Mouse (Mus musculus) G1E (cell line): Measurements from ENCODE around the gene Prss50. TPM values are rescaled to one million over a fixed set of nuclear protein-coding genes. Genes with fewer than 3 reads are reported as not detected.

Experiments
- ATAC-seq: 2 replicates; pipeline ENCODE4 v1.8.0; 2016; ENCODE audit warnings: mild to moderate bottlenecking; ENCODE audit not compliant: insufficient number of reproducible peaks, poor library complexity, low FRiP score, severe bottlenecking; ENCODE audit errors: extremely low read depth
- DNase-seq: peaks from one replicate; pipeline ENCODE4 v3.0.0; 2012; ENCODE audit warnings: low spot score
- H3K27me3 ChIP-seq: 2 replicates; pipeline ENCODE4 v1.6.1; 2012; ENCODE audit warnings: mild to moderate bottlenecking, low read length, inconsistent platforms; ENCODE audit not compliant: insufficient read depth
- H3K36me3 ChIP-seq: replicated peaks from 2 replicates; pipeline ENCODE3; 2012; ENCODE audit warnings: mild to moderate bottlenecking, inconsistent platforms
- H3K4me1 ChIP-seq: 2 replicates; pipeline ENCODE4 v1.6.1; 2012; ENCODE audit warnings: low read depth, low read length, inconsistent platforms, mixed read lengths; ENCODE audit not compliant: insufficient read depth
- H3K4me3 ChIP-seq: 2 replicates; pipeline ENCODE4 v1.5.1; 2012; ENCODE audit warnings: low read depth, mild to moderate bottlenecking, inconsistent platforms, low read length, moderate library complexity, mixed read lengths
- H3K9me3 ChIP-seq: replicated peaks from 2 replicates; pipeline ENCODE4 v1.6.1; 2012; ENCODE audit warnings: inconsistent platforms
- CTCF ChIP-seq: IDR thresholded peaks from 2 replicates; pipeline ENCODE4 v1.5.1; 2012; ENCODE audit warnings: low read depth, low read length, inconsistent platforms, mixed read lengths
- GATA1 ChIP-seq: IDR thresholded peaks from 2 replicates; pipeline ENCODE4 v1.6.1; 2012; ENCODE audit warnings: borderline replicate concordance, low read length, inconsistent platforms, mixed read lengths
- GATA2 ChIP-seq: IDR thresholded peaks from 2 replicates; pipeline ENCODE4 v1.6.1; 2012; ENCODE audit warnings: low read depth, low read length, inconsistent platforms, borderline replicate concordance
- POLR2AphosphoS5 ChIP-seq: IDR thresholded peaks from 2 replicates; pipeline ENCODE4 v1.6.1; 2012; ENCODE audit warnings: low read depth, low read length, inconsistent platforms; ENCODE audit not compliant: insufficient replicate concordance
- TAL1 ChIP-seq: conservative IDR thresholded peaks from 2 replicates; pipeline ENCODE4 v1.6.1; 2012; ENCODE audit warnings: low read depth, low read length, inconsistent platforms, mixed read lengths
- polyA plus RNA-seq: library from polyadenylated mRNA; stranded (reverse); fragments of >175 nt; gene quantifications from 2 replicates; pipeline ENCODE4 v1.2.3, GENCODE M21; 2012
- total RNA-seq, 2 experiments: library from RNA; stranded (forward) in 1 of 2; stranded (reverse) in 1 of 2; fragments of 200-1000 nt in 1 of 2; fragments of >200 nt in 1 of 2; fragmentation: Nextera tagmentation in 1 of 2; gene quantifications; 2 replicates each; pipeline ENCODE4 v1.2.3; 2014 to 2017

The Prss50 gene
- total and polyA plus RNA-seq, 3 experiments: not detected

DNA sequence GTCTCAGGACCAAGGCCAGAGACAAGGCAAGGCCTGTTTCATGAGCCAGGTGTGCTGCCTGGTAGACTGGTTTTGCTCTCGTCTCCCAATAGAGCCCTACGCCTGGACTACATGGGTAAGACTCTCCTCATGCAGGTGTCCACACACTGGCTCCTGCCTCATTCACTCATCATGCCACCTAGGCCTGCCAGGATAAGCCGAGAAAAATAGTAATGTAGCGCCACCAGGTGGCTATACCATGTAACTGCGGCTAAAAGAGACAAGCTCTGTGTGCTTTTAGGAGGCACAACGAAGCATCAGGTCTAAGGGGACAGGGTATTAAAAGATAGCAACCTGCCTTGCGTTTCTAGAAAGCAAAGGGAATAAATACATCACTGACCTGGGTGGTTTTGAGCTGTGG lies 13.3 kb downstream of the Prss50 start:
- TF ChIP-seq POLR2AphosphoS5 (no peak), CTCF (peak; percentile 83)
- ATAC-seq (no peak), DNase-seq (peak; percentile 64)
- Histone ChIP-seq H3K4me3 (no peak overlapping the region), H3K36me3 (no peaks in the 10 kb centered on the region), H3K4me1 (no peaks in the 10 kb centered on the region), H3K9me3 (no peaks in the 10 kb centered on the region), H3K27me3 (peaks cover 25% of the 10 kb centered on the region)

DNA sequence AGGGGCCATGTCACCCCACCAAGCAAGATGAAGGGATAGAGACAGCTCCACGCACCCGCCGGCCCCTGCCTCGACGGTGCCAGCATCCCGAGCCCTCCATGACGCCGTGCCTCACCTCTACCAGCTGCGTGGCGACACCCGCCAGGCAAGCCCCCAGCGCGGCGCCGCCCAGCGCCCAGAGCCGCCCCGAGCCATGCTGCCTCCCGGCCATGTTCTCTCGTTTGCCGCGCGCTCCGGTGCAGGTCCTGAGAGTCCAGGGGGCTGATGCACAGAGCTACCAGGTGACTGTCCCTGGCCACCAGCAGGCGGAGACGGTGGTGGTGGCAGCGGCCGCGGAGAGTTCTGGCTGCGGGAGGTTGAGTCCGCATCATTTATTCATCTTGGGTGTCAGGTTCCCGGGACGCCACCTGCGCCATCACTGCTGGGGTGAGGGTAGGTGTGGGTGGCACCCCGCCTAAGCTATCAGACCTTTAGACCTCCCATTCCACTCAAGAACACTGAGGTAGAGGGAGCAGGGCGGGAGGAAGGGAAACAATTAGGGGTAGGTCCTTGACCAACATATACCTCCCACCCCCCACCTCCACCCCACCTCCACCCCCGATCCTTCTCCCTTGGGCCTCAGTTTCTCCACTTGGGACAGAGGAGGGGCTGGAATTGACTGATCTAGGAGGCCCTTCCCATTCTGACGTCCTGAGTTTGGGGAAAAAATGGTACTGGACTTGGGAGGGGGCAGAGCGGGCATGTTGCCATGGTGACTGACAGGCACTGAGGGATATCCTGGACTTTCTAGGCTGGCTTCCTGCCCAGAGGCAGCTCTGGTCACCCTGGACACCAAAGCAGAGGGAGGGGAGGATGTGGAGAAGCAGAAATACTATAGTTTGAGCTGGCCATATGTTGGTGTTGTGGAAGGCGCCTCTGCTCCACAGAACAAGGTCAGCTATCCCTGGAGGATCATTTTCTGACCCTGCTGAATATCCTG lies 16.2 kb downstream of the Prss50 start:
- Histone ChIP-seq H3K36me3 (no peaks in the 10 kb centered on the region), H3K9me3 (no peaks in the 10 kb centered on the region), H3K4me1 (no peaks in the 10 kb centered on the region), H3K4me3 (no peak overlapping the region), H3K27me3 (peaks cover 27% of the 10 kb centered on the region)
- TF ChIP-seq TAL1 (no peak), GATA2 (no peak), POLR2AphosphoS5 (no peak), CTCF (no peak), GATA1 (no peak)
- DNase-seq (no peak), ATAC-seq (no peak)

DNA sequence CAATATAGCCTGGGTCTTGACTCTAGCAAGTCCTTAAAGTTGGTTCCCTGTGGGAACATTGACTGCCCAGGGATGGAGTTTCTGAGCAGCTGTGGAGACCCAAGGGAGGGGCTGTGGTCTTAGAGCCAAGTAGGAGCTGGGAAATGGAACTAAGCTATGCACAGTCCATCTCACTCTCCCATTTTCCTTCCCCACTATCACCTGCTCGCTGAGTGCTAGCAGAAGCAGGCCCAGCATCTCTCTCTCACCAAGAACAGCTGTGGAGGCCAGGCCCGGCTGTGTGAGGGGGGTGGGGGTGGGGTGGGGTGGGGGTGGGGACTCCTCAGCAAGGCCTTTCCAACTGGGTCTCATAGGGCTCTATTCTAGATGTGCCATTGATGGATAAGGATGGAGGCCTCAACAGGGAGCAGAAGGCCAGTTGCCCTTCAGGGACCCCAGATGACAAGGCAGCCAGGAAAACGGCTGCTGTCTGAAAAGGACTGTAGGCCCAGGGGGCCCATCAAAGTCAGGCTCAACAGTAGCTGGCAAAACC lies 17.0 kb downstream of the Prss50 start:
- peaks cover 27% of the 10 kb centered on the region for H3K27me3 ChIP-seq

DNA sequence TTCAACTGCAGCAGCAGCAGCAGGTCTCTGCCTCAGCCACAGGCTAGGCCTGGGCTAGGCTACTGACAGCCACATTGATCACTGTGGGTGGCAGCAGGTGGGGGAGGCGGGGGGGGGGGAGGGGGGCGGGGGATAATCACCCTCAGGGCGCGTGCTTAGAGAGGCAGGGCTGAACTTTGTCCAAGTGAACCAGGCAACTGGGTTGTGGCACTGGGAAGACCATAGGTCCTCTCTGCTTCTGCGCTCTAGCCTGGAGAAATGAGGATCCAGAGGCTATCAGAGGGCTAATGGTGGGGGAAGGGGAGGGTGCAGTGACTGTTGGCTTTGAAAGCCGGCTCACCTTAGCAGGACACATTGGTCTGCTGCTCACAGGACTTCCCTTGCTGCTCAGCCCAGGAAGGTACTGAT lies 17.5 kb downstream of the Prss50 start:
- TF ChIP-seq GATA2 (no peak), TAL1 (no peak), POLR2AphosphoS5 (no peak), CTCF (no peak), GATA1 (no peak)
- ATAC-seq (no peak), DNase-seq (no peak)
- no peaks in the 10 kb centered on the region for H3K36me3 ChIP-seq
- peaks cover 32% of the 10 kb centered on the region for H3K27me3 ChIP-seq
- H3K4me1 ChIP-seq: no peaks in the 10 kb centered on the region
- H3K4me3 ChIP-seq: no peak overlapping the region
- H3K9me3 ChIP-seq: no peaks in the 10 kb centered on the region

More for the DNA sequence above, 17.0 kb downstream of the Prss50 start:
- TF ChIP-seq TAL1 (no peak), GATA1 (no peak), GATA2 (no peak)
- H3K4me3 ChIP-seq: no peak overlapping the region
- no peaks in the 10 kb centered on the region for H3K36me3 ChIP-seq
- H3K9me3 ChIP-seq: no peaks in the 10 kb centered on the region
- H3K4me1 ChIP-seq: no peaks in the 10 kb centered on the region
- no peak for DNase-seq
- ATAC-seq: no peak

DNA sequence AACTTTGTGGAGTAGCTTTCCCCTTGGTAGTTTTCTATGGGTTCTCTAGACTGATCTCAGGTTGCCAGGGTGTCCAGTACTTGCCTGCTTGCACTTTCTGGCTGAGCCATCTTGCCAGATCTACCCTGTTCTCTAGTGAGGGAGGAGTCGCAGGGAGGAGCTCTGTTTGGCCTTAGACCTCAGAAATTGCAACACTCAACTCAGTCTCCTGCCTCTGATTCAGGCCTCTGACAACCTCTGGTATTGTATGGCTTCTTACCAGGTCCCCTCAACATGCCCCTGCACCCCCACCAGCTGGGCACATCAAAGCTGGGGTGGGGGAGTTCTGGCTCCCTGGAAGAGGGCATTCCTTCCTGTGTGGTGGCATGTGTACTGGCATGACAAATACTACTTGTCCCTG lies 19.6 kb downstream of the Prss50 start:
- Histone ChIP-seq H3K36me3 (no peaks in the 10 kb centered on the region), H3K4me1 (no peaks in the 10 kb centered on the region), H3K9me3 (no peaks in the 10 kb centered on the region), H3K4me3 (no peak overlapping the region), H3K27me3 (peaks cover 32% of the 10 kb centered on the region)
- ATAC-seq (no peak), DNase-seq (no peak)
- no peak for TF ChIP-seq CTCF

DNA sequence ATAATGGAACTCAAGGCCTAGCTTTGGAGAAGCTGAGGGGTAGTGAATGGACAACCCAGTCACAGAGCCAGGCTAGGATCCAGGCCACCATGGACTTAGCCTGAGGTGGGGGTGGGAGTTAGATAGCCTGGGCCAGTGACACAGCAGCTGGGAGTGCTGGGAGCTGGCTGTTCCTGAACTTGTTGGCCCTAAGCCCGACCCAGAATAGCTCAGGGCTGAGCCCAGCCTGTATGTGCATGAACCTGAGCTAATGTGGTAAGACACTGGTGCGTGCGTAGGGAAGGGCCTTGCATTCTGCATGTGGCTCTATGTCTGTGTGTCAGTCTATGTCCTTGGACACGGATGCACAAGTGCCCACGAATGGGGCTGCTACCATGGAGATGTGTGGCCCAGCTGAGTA lies 20.1 kb downstream of the Prss50 start:
- no peak for DNase-seq
- Histone ChIP-seq H3K4me1 (no peaks in the 10 kb centered on the region), H3K4me3 (no peak overlapping the region), H3K27me3 (peaks cover 27% of the 10 kb centered on the region), H3K9me3 (no peaks in the 10 kb centered on the region), H3K36me3 (no peaks in the 10 kb centered on the region)
- TF ChIP-seq TAL1: no peak
- no peak for TF ChIP-seq GATA2
- no peak for TF ChIP-seq POLR2AphosphoS5
- TF ChIP-seq GATA1: no peak
- no peak for ATAC-seq

DNA sequence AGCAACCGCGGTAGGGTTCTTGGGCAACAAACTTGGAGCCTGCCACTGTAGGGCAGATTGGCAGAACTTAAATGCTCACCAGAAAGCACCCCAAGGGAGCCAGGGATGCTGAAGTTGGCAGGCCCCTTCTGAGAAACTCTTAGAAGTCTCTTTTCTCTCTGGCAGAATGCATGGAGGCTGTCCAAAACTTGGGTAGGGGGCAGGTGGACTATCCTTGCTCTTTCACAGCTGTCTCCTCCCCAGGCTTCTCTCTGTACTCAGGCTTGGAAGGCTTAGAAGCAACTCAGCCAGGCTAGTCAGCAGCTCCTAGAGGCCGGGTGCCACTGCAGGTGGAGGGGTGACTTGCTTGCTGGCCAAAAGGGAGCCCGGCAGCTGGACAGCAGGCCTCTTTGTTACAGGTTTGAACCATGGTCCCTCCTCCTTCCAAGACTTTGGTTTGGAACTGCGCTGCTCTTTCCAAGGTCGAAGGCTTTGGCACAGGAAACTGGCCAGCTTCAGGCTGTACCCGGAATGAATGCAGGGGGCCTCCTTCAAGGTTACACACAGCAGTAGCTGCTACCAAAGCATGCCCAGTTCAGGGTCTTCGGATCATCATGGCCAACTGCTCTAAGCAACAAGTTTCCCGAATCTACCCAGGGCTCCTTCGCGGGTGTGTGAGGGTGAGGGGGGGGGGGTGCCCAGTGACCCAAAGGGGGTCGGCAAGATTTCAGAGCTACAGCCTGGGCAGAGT lies 21.6 kb downstream of the Prss50 start, which contains the start of gene Als2cl:
Gene Als2cl (plus strand): TSS at position 680 of the 730 bp plus-strand sequence.
- DNase-seq: no peak
- TF ChIP-seq POLR2AphosphoS5: no peak
- no peak for TF ChIP-seq GATA1
- no peak for TF ChIP-seq TAL1
- TF ChIP-seq GATA2: no peak
- no peak for TF ChIP-seq CTCF
- ATAC-seq: no peak
- H3K27me3 ChIP-seq: peaks cover 20% of the 10 kb centered on the region
- no peaks in the 10 kb centered on the region for H3K36me3 ChIP-seq
- H3K9me3 ChIP-seq: no peaks in the 10 kb centered on the region
- H3K4me3 ChIP-seq: no peak within 1 kb of the TSS
- H3K4me1 ChIP-seq: no peaks in the 10 kb centered on the region
